Mouse (Mus musculus): ENCODE results near the gene Bmx.

The Bmx gene

GRCm38 (mm10) chrX:164258057-164258456, at the start of gene Bmx:
TSS of gene Bmx (minus strand) at chrX:164258193.
- DNase-seq, result no peak

GRCm38 (mm10) chrX:164306250-164306649, 48.3 kb upstream of the Bmx start:
- DNase-seq, result no peak

GRCm38 (mm10) chrX:164291147-164291546, 33.2 kb upstream of the Bmx start:
- DNase-seq, result no peak

- no peak for DNase-seq
These were observed 29.1 kb upstream of the Bmx start for GRCm38 (mm10) chrX:164287077-164287476.

- no peak for DNase-seq
These were observed 25.8 kb upstream of the Bmx start for GRCm38 (mm10) chrX:164283808-164284207.

GRCm38 (mm10) chrX:164280918-164281647, 23.1 kb upstream of the Bmx start:
- DNase-seq, result no peak

GRCm38 (mm10) chrX:164275536-164275935, 17.5 kb upstream of the Bmx start:
- DNase-seq, result no peak

- DNase-seq, result no peak
These were observed 12.6 kb upstream of the Bmx start for GRCm38 (mm10) chrX:164270603-164271002.

- DNase-seq, result peak; percentile 10
These were observed 11.3 kb upstream of the Bmx start, which contains the start of gene Pir for GRCm38 (mm10) chrX:164269285-164269761. TSS of gene Pir (plus strand) at chrX:164269371.

- DNase-seq, result no peak
These were observed 6.9 kb upstream of the Bmx start for GRCm38 (mm10) chrX:164264861-164265260.

GRCm38 (mm10) chrX:164262286-164262685, 4.3 kb upstream of the Bmx start:
- no peak for DNase-seq

- DNase-seq, result no peak
These were observed 669 bp upstream of the Bmx start for GRCm38 (mm10) chrX:164258662-164259061.

GRCm38 (mm10) chrX:164256527-164256926, 1.5 kb downstream of the Bmx start:
- DNase-seq, result no peak

- DNase-seq, result no peak
These were observed 11.3 kb downstream of the Bmx start for GRCm38 (mm10) chrX:164246722-164247121.

GRCm38 (mm10) chrX:164245714-164246113, 12.3 kb downstream of the Bmx start:
- no peak for DNase-seq

- DNase-seq, result no peak
These were observed 24.6 kb downstream of the Bmx start for GRCm38 (mm10) chrX:164233380-164233779.

GRCm38 (mm10) chrX:164221989-164222388, 36.0 kb downstream of the Bmx start:
- no peak for DNase-seq

- no peak for DNase-seq
These were observed 57.4 kb downstream of the Bmx start for GRCm38 (mm10) chrX:164200547-164200946.

GRCm38 (mm10) chrX:164197679-164198078, 60.3 kb downstream of the Bmx start:
- DNase-seq, result no peak

GRCm38 (mm10) chrX:164189880-164190279, 68.1 kb downstream of the Bmx start:
- no peak for DNase-seq

- DNase-seq, result peak; percentile 27
These were observed 74.1 kb downstream of the Bmx start for GRCm38 (mm10) chrX:164183844-164184243.

GRCm38 (mm10) chrX:164179746-164180145, 78.2 kb downstream of the Bmx start:
- peak; percentile 60 for DNase-seq

GRCm38 (mm10) chrX:164178856-164179255, 79.1 kb downstream of the Bmx start:
- no peak for DNase-seq

- no peak for DNase-seq
These were observed 82.2 kb downstream of the Bmx start for GRCm38 (mm10) chrX:164175780-164176179.

GRCm38 (mm10) chrX:164175311-164175710, 82.7 kb downstream of the Bmx start:
- no peak for DNase-seq
